Comparison of ENCODE assay signal across 24 mouse cellular contexts in the genomic region with DNA sequence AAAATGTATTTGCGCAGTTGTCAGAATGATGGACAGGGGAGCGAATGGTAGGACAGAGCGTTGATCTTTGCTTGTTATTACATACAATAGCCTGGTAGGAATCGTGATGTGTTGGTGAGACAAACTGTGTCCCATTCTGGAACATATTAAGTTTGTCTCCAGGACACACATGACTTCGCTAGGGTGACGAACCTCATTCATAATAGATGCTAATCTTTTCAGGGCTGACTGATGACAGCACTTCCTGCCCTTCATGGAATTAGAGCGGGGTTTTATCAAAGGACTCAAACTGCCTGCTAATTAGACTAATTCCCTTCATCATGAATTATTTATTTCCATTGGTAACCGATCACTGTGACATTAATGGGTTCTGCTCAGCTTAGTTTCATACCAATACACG.
DNase-seq lines count a peak whose midpoint lies in the region; ATAC-seq and TF ChIP-seq lines count a peak whose summit lies in the region.
"Had no signal": no experiment of that assay in that cellular context is flagged by ENCODE, and none has a peak within 500 bp of the region (broad histone marks: within the 10 kb centered on the region; RNA-seq: fewer than 3 reads in every experiment).

No protein-coding gene starts in this region.

- H3K27ac ChIP-seq in forebrain, embryonic 13.5 days = no peak overlapping the region
- H3K27ac ChIP-seq in forebrain, embryonic 11.5 days (ENCODE audit: low read depth, low read length) = no peak overlapping the region
- no peak overlapping the region for H3K27ac ChIP-seq in midbrain, embryonic 11.5 days (ENCODE audit: low read depth, low read length)
- no peak overlapping the region for H3K27ac ChIP-seq in midbrain, postnatal 0 days (ENCODE audit: low read depth, low read length)
- H3K27ac ChIP-seq in intestine, embryonic 16.5 days (ENCODE audit: low read length) = no peak overlapping the region
- H3K27ac ChIP-seq: embryonic facial prominence, embryonic 10.5 days; hindbrain, embryonic 15.5 days; limb, embryonic 13.5 days; liver, embryonic 12.5 days had no signal

- H3K4me1 ChIP-seq in forebrain, embryonic 13.5 days = peaks cover 37% of the 10 kb centered on the region
- H3K4me1 ChIP-seq in forebrain, embryonic 11.5 days (replicated peaks; ENCODE audit: control insufficient read depth, insufficient read depth, low read length) = no peaks in the 10 kb centered on the region
- H3K4me1 ChIP-seq in midbrain, embryonic 11.5 days (ENCODE audit: control insufficient read depth, insufficient read depth, low read length) = peaks cover 13% of the 10 kb centered on the region
- H3K4me1 ChIP-seq in midbrain, postnatal 0 days (ENCODE audit: insufficient read depth, low read length) = 0 out of 2 replicates have a peak, but pooled peaks cover 8% of the 10 kb centered on the region
- H3K4me1 ChIP-seq in intestine, embryonic 16.5 days (ENCODE audit: control insufficient read depth, insufficient read depth, low read length) = no peaks in the 10 kb centered on the region
- H3K4me1 ChIP-seq: liver, embryonic 12.5 days had no signal

- no peak overlapping the region for H3K9ac ChIP-seq in forebrain, embryonic 13.5 days
- no peak overlapping the region for H3K9ac ChIP-seq in forebrain, embryonic 11.5 days (ENCODE audit: low read length)
- no peak overlapping the region for H3K9ac ChIP-seq in midbrain, embryonic 11.5 days (ENCODE audit: low read length)
- no peak overlapping the region for H3K9ac ChIP-seq in midbrain, postnatal 0 days (replicated peaks; ENCODE audit: low read length, poor library complexity, severe bottlenecking)
- H3K9ac ChIP-seq in intestine, embryonic 16.5 days (ENCODE audit: low read depth, low read length) = no peak overlapping the region
- H3K9ac ChIP-seq: heart, embryonic 12.5 days; hindbrain, embryonic 15.5 days; limb, embryonic 13.5 days; liver, embryonic 12.5 days had no signal

- 25% methylated on average over 9 of the region's 9 CpGs for WGBS in forebrain, embryonic 13.5 days
- 40% methylated on average over 9 of the region's 9 CpGs for WGBS in forebrain, embryonic 11.5 days
- 29% methylated on average over 9 of the region's 9 CpGs for WGBS in midbrain, embryonic 11.5 days
- WGBS in midbrain, postnatal 0 days = 19% methylated on average over 9 of the region's 9 CpGs
- WGBS in intestine, embryonic 16.5 days = 63% methylated on average over 9 of the region's 9 CpGs

- H3K9me3 ChIP-seq in forebrain, embryonic 13.5 days (replicated peaks) = no peaks in the 10 kb centered on the region
- H3K9me3 ChIP-seq in forebrain, embryonic 11.5 days (ENCODE audit: control insufficient read depth, low read length) = no peaks in the 10 kb centered on the region
- H3K9me3 ChIP-seq in midbrain, embryonic 11.5 days (ENCODE audit: control insufficient read depth, low read length) = no peaks in the 10 kb centered on the region
- no peaks in the 10 kb centered on the region for H3K9me3 ChIP-seq in midbrain, postnatal 0 days (ENCODE audit: low read length)
- no peaks in the 10 kb centered on the region for H3K9me3 ChIP-seq in intestine, embryonic 16.5 days (ENCODE audit: control insufficient read depth, low read length)
- H3K9me3 ChIP-seq: embryonic facial prominence, embryonic 10.5 days; heart, embryonic 12.5 days; hindbrain, embryonic 15.5 days; limb, embryonic 13.5 days; liver, embryonic 12.5 days had no signal

- peak; percentile 68 for ATAC-seq in forebrain, embryonic 13.5 days
- no peak for ATAC-seq in forebrain, embryonic 11.5 days (replicated peaks; ENCODE audit: low FRiP score)
- peak; percentile 73 for ATAC-seq in midbrain, embryonic 11.5 days (ENCODE audit: low FRiP score)
- no peak for ATAC-seq in midbrain, postnatal 0 days (ENCODE audit: low FRiP score)
- ATAC-seq in intestine, embryonic 16.5 days = no peak
- ATAC-seq: intestine, postnatal 0 days; liver, embryonic 12.5 days had no signal

- no peak overlapping the region for H3K4me3 ChIP-seq in forebrain, embryonic 13.5 days
- no peak overlapping the region for H3K4me3 ChIP-seq in forebrain, embryonic 11.5 days (ENCODE audit: low read depth, low read length)
- H3K4me3 ChIP-seq in midbrain, embryonic 11.5 days (ENCODE audit: low read depth, low read length) = no peak overlapping the region
- no peak overlapping the region for H3K4me3 ChIP-seq in midbrain, postnatal 0 days (ENCODE audit: low read depth, low read length)
- no peak overlapping the region for H3K4me3 ChIP-seq in intestine, embryonic 16.5 days (ENCODE audit: low read length)
- H3K4me3 ChIP-seq: embryonic facial prominence, embryonic 10.5 days; heart, embryonic 12.5 days; hindbrain, embryonic 15.5 days; limb, embryonic 13.5 days; liver, embryonic 12.5 days had no signal

- no peak for TF ChIP-seq CTCF in midbrain, postnatal 0 days (IDR thresholded peaks at IDR 0.05)

- 0 out of 2 replicates have a peak, but pooled peaks cover 6% of the 10 kb centered on the region for H3K27me3 ChIP-seq in forebrain, embryonic 13.5 days
- H3K27me3 ChIP-seq in forebrain, embryonic 11.5 days (ENCODE audit: control insufficient read depth, insufficient read depth, low read length) = no peaks in the 10 kb centered on the region
- peaks cover 3% of the 10 kb centered on the region; the same call in 1 of the 2 replicates for H3K27me3 ChIP-seq in midbrain, embryonic 11.5 days (ENCODE audit: control insufficient read depth, insufficient read depth, low read length)
- H3K27me3 ChIP-seq in midbrain, postnatal 0 days (ENCODE audit: insufficient read depth, low read length) = no peaks in the 10 kb centered on the region
- no peaks in the 10 kb centered on the region for H3K27me3 ChIP-seq in intestine, embryonic 16.5 days (replicated peaks; ENCODE audit: control insufficient read depth, insufficient read depth, low read length)
- H3K27me3 ChIP-seq: heart, embryonic 12.5 days; limb, embryonic 13.5 days had no signal

- no peaks in the 10 kb centered on the region for H3K36me3 ChIP-seq in forebrain, embryonic 13.5 days (ENCODE audit: poor library complexity, severe bottlenecking)
- H3K36me3 ChIP-seq in forebrain, embryonic 11.5 days (ENCODE audit: control insufficient read depth, insufficient read depth, low read length) = no peaks in the 10 kb centered on the region
- H3K36me3 ChIP-seq in midbrain, embryonic 11.5 days (ENCODE audit: control insufficient read depth, insufficient read depth, low read length) = no peaks in the 10 kb centered on the region
- H3K36me3 ChIP-seq in midbrain, postnatal 0 days (ENCODE audit: insufficient read depth, low read length) = no peaks in the 10 kb centered on the region
- no peaks in the 10 kb centered on the region for H3K36me3 ChIP-seq in intestine, embryonic 16.5 days (ENCODE audit: control insufficient read depth, insufficient read depth, low read length)
- H3K36me3 ChIP-seq: embryonic facial prominence, embryonic 10.5 days; heart, embryonic 12.5 days; hindbrain, embryonic 15.5 days; limb, embryonic 13.5 days; liver, embryonic 12.5 days had no signal

- DNase-seq in forebrain, embryonic 11.5 days (ENCODE audit: low spot score) = no peak
- peak; percentile 88 for DNase-seq in midbrain, embryonic 11.5 days (ENCODE audit: low spot score, missing footprints)
- no peak for DNase-seq in midbrain, postnatal 0 days (ENCODE audit: low spot score)
- peak; percentile 22 for DNase-seq in mesoderm, embryonic 11.5 days (ENCODE audit: low read depth, low spot score)
- DNase-seq in retina, postnatal 1 day = peak; percentile 53
- DNase-seq: adrenal gland, postnatal 14 days; cerebellum, adult 9-10 months; gastrocnemius, postnatal 25 days; heart, adult 18-20 months; heart, postnatal 10 days; kidney, postnatal 36 days; layer of hippocampus, postnatal 36 days; lung, adult 18-20 months; lung, postnatal 10 days; thymus, adult 18-20 months; thymus, postnatal 36 days had no signal

- H3K4me2 ChIP-seq in forebrain, embryonic 13.5 days = peak overlapping the region; percentile 17
- no peak overlapping the region for H3K4me2 ChIP-seq in forebrain, embryonic 11.5 days (ENCODE audit: low read depth, low read length, severe bottlenecking)
- H3K4me2 ChIP-seq in midbrain, embryonic 11.5 days = no peak overlapping the region
- H3K4me2 ChIP-seq in midbrain, postnatal 0 days (ENCODE audit: low read depth, low read length, poor library complexity, severe bottlenecking) = no peak overlapping the region
- H3K4me2 ChIP-seq in intestine, embryonic 16.5 days (ENCODE audit: low read depth, low read length) = no peak overlapping the region
- H3K4me2 ChIP-seq: heart, embryonic 12.5 days; hindbrain, embryonic 15.5 days; limb, embryonic 13.5 days; liver, embryonic 12.5 days had no signal

Comparison
In these comparisons a context has a peak if more than half of its experiments do, and no peak if none do; other contexts are left out.
1. ATAC-seq: peak in forebrain, embryonic 13.5 days (single experiment) and midbrain, embryonic 11.5 days (single experiment); none in forebrain, embryonic 11.5 days (single experiment), midbrain, postnatal 0 days (single experiment) and intestine, embryonic 16.5 days (single experiment).
2. DNase-seq: peak in midbrain, embryonic 11.5 days (single experiment), mesoderm, embryonic 11.5 days (single experiment) and retina, postnatal 1 day (single experiment); none in forebrain, embryonic 11.5 days (single experiment) and midbrain, postnatal 0 days (single experiment).